8 mouse cellular contexts compared by ENCODE assay signal in the genomic region with DNA sequence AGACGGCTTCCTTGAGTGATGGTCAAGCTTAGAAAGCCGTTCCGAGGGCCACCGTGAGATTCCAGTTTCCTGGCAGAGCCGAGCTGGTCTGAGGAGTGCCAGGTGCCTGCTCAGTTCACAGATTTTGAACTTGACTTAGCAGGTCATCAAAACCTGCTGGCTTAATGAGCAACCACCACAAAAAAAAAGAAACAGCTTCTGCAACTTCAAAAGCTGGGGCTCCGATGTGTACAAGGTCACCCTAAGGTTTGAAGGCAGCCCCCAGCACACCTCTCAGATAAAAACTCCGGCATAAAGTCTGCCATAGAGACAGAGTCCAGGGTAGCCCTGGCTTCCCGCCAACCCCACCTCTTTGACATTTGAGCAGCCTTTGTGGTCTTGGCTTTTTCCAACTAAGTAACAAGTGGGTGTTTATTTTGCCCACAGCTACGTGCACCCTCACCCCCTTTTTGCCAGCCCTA. TPM values are rescaled to one million over a fixed set of nuclear protein-coding genes. Genes with fewer than 3 reads are reported as not detected.
DNase-seq lines count a peak whose midpoint lies in the region; ATAC-seq lines count a peak whose summit lies in the region.

Gene D630039A03Rik (minus strand): TSS at position 97 of the 461 bp plus-strand sequence.

- H3K27ac ChIP-seq in hindbrain, embryonic 12.5 days, result no peak within 1 kb of the TSS
- no peak within 1 kb of the TSS for H3K27ac ChIP-seq in hindbrain, embryonic 11.5 days (ENCODE audit: low read depth, low read length)
- H3K27ac ChIP-seq in heart, embryonic 16.5 days (ENCODE audit: low read length), result no peak within 1 kb of the TSS
- no peak within 1 kb of the TSS for H3K27ac ChIP-seq in limb, embryonic 12.5 days
- H3K27ac ChIP-seq in neural tube, embryonic 15.5 days (replicated peaks), result no peak within 1 kb of the TSS

- 0 out of 2 replicates have a peak within 1 kb of the TSS, but pooled peaks have one; percentile 1 for H3K4me2 ChIP-seq in hindbrain, embryonic 12.5 days (replicated peaks)
- H3K4me2 ChIP-seq in hindbrain, embryonic 11.5 days (replicated peaks; ENCODE audit: low read depth, low read length), result no peak within 1 kb of the TSS
- H3K4me2 ChIP-seq in heart, embryonic 16.5 days (ENCODE audit: low read depth, low read length), result peak within 1 kb of the TSS; percentile 58
- peak within 1 kb of the TSS; percentile 50 for H3K4me2 ChIP-seq in limb, embryonic 12.5 days
- peak within 1 kb of the TSS; percentile 31 for H3K4me2 ChIP-seq in neural tube, embryonic 15.5 days

- DNase-seq in hindbrain, embryonic 11.5 days (ENCODE audit: low spot score), result no peak
- DNase-seq in adrenal gland, adult (ENCODE audit: inconsistent age in 2 of 2, low spot score in 1 of 2), result peak; percentile 79 to 90
- DNase-seq in left cerebral cortex, postnatal 25 days (ENCODE audit: low spot score in 2 of 2), result no peak
- no peak for DNase-seq in layer of hippocampus, adult 9-11 months

- no peak for ATAC-seq in hindbrain, embryonic 12.5 days (ENCODE audit: low FRiP score)
- no peak for ATAC-seq in hindbrain, embryonic 11.5 days (ENCODE audit: low FRiP score)
- ATAC-seq in heart, embryonic 16.5 days (replicated peaks; ENCODE audit: extremely low read depth, insufficient read depth, low FRiP score), result no peak
- ATAC-seq in limb, embryonic 12.5 days (ENCODE audit: insufficient number of reproducible peaks, insufficient read depth, low FRiP score, low TSS enrichment, low read depth), result no peak
- ATAC-seq in neural tube, embryonic 15.5 days (ENCODE audit: low FRiP score), result no peak

- H3K4me3 ChIP-seq in hindbrain, embryonic 12.5 days, result no peak within 1 kb of the TSS
- H3K4me3 ChIP-seq in hindbrain, embryonic 11.5 days (ENCODE audit: low read depth, low read length), result no peak within 1 kb of the TSS
- H3K4me3 ChIP-seq in heart, embryonic 16.5 days (ENCODE audit: low read length), result peak within 1 kb of the TSS; percentile 25
- H3K4me3 ChIP-seq in limb, embryonic 12.5 days (replicated peaks), result peak within 1 kb of the TSS; percentile 2
- H3K4me3 ChIP-seq in neural tube, embryonic 15.5 days (replicated peaks), result no peak within 1 kb of the TSS

- peaks cover 4% of the 10 kb centered on the region; the same call in 1 of the 2 replicates for H3K27me3 ChIP-seq in hindbrain, embryonic 12.5 days
- H3K27me3 ChIP-seq in hindbrain, embryonic 11.5 days (ENCODE audit: control insufficient read depth, insufficient read depth, low read length), result no peaks in the 10 kb centered on the region
- H3K27me3 ChIP-seq in heart, embryonic 16.5 days (ENCODE audit: control insufficient read depth, insufficient read depth, low read length), result no peaks in the 10 kb centered on the region
- peaks cover 9% of the 10 kb centered on the region; the same call in 1 of the 2 replicates for H3K27me3 ChIP-seq in limb, embryonic 12.5 days
- H3K27me3 ChIP-seq in neural tube, embryonic 15.5 days (replicated peaks), result no peaks in the 10 kb centered on the region

- no peaks in the 10 kb centered on the region for H3K36me3 ChIP-seq in hindbrain, embryonic 12.5 days
- no peaks in the 10 kb centered on the region for H3K36me3 ChIP-seq in hindbrain, embryonic 11.5 days (ENCODE audit: control insufficient read depth, insufficient read depth, low read length)
- no peaks in the 10 kb centered on the region for H3K36me3 ChIP-seq in heart, embryonic 16.5 days (ENCODE audit: control insufficient read depth, insufficient read depth)
- H3K36me3 ChIP-seq in limb, embryonic 12.5 days, result no peaks in the 10 kb centered on the region
- H3K36me3 ChIP-seq in neural tube, embryonic 15.5 days, result no peaks in the 10 kb centered on the region

- peaks cover 19% of the 10 kb centered on the region for H3K4me1 ChIP-seq in hindbrain, embryonic 12.5 days
- 0 out of 2 replicates have a peak, but pooled peaks cover 3% of the 10 kb centered on the region for H3K4me1 ChIP-seq in hindbrain, embryonic 11.5 days (replicated peaks; ENCODE audit: control insufficient read depth, insufficient read depth, low read length)
- peaks cover 11% of the 10 kb centered on the region for H3K4me1 ChIP-seq in heart, embryonic 16.5 days (ENCODE audit: control insufficient read depth, insufficient read depth, low read length)
- H3K4me1 ChIP-seq in limb, embryonic 12.5 days (replicated peaks), result peaks cover 32% of the 10 kb centered on the region
- H3K4me1 ChIP-seq in neural tube, embryonic 15.5 days, result peaks cover 2% of the 10 kb centered on the region; the same call in 1 of the 2 replicates

- 30% methylated on average over 9 of the region's 9 CpGs for WGBS in hindbrain, embryonic 12.5 days
- 36% methylated on average over 9 of the region's 9 CpGs for WGBS in hindbrain, embryonic 11.5 days
- 6% methylated on average over 9 of the region's 9 CpGs for WGBS in heart, embryonic 16.5 days
- WGBS in limb, embryonic 12.5 days, result 5% methylated on average over 9 of the region's 9 CpGs
- 22% methylated on average over 9 of the region's 9 CpGs for WGBS in neural tube, embryonic 15.5 days

- H3K9me3 ChIP-seq in hindbrain, embryonic 12.5 days (replicated peaks), result no peaks in the 10 kb centered on the region
- H3K9me3 ChIP-seq in hindbrain, embryonic 11.5 days (ENCODE audit: control insufficient read depth, low read length), result no peaks in the 10 kb centered on the region
- 0 out of 2 replicates have a peak, but pooled peaks cover 3% of the 10 kb centered on the region for H3K9me3 ChIP-seq in heart, embryonic 16.5 days (replicated peaks; ENCODE audit: control insufficient read depth, low read length)
- no peaks in the 10 kb centered on the region for H3K9me3 ChIP-seq in limb, embryonic 12.5 days
- no peaks in the 10 kb centered on the region for H3K9me3 ChIP-seq in neural tube, embryonic 15.5 days (replicated peaks)

- intact Hi-C loops in left cerebral cortex, postnatal 25 days (cut with DNase I), result no loop called here

- no peak within 1 kb of the TSS for H3K9ac ChIP-seq in hindbrain, embryonic 12.5 days
- no peak within 1 kb of the TSS for H3K9ac ChIP-seq in hindbrain, embryonic 11.5 days (ENCODE audit: low read depth, low read length)
- H3K9ac ChIP-seq in heart, embryonic 16.5 days (ENCODE audit: low read length), result 0 out of 2 replicates have a peak within 1 kb of the TSS, but pooled peaks have one; percentile 4
- H3K9ac ChIP-seq in limb, embryonic 12.5 days (replicated peaks), result no peak within 1 kb of the TSS
- no peak within 1 kb of the TSS for H3K9ac ChIP-seq in neural tube, embryonic 15.5 days (replicated peaks)

RNA-seq across cellular contexts. Expression of gene D630039A03Rik, which starts in this region (rescaled TPM):
- polyA plus RNA-seq in hindbrain, embryonic 12.5 days (2016; fragmentation: Nextera tagmentation; extraction: Ambion mirVana), result 0.31 and 0.45 TPM in 2 replicates
- polyA plus RNA-seq in hindbrain, embryonic 11.5 days (2014; fragmentation: Nextera tagmentation; extraction: Ambion mirVana), result 0.13 and 0.31 TPM in 2 replicates
- polyA plus RNA-seq in heart, embryonic 16.5 days (2015; fragmentation: Nextera tagmentation; extraction: Ambion mirVana), result 0.09 and 0.49 TPM in 2 replicates
- polyA plus RNA-seq in limb, embryonic 12.5 days (2016; fragmentation: Nextera tagmentation; extraction: Ambion mirVana), result 0.33 and 0.42 TPM in 2 replicates
- 0.36 and 0.74 TPM in 2 replicates for polyA plus RNA-seq in neural tube, embryonic 15.5 days (2015; fragmentation: Nextera tagmentation; extraction: Ambion mirVana)
- total RNA-seq in left cerebral cortex, postnatal 25 days (2021), result under 1 TPM; 0.16 to 0.25 TPM

Comparison
In these comparisons a context has a peak if more than half of its experiments do, and no peak if none do; other contexts are left out.
1. H3K4me3 ChIP-seq: peak in heart, embryonic 16.5 days (single experiment) and limb, embryonic 12.5 days (single experiment); none in hindbrain, embryonic 12.5 days (single experiment), hindbrain, embryonic 11.5 days (single experiment) and neural tube, embryonic 15.5 days (single experiment).
2. DNase-seq: peak in adrenal gland, adult (2 of 2); none in hindbrain, embryonic 11.5 days (single experiment), left cerebral cortex, postnatal 25 days (0 of 2) and layer of hippocampus, adult 9-11 months (single experiment).